Mouse (Mus musculus): ENCODE data around the gene Myom3. TPM values are rescaled to one million over a fixed set of nuclear protein-coding genes. Genes with fewer than 3 reads are reported as not detected.

Myom3 gene
- total RNA-seq, 4 experiments from 2014 or later, result 0.12 to 0.52 (median 0.22) TPM

DNA sequence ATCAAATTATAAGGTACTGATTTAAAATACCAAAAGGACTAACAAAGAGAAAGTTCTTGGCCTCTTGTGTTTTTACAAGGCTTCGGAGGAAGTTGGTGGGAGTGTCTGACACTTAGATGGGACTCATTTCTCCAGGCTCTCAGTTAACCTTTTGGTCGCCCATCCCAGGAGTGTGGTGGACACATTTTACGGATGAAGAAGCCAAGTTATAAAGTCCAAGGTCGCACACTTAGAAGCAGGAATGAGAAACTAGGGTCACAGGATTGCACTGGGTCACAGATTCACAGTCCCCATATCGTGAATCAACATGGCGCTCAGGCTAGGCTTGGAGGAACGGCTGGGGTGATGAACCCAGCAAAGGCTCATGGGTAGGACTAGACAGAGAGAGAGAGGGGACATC is 2.1 kb downstream of the Myom3 start:
- DNase-seq, result no peak

DNA sequence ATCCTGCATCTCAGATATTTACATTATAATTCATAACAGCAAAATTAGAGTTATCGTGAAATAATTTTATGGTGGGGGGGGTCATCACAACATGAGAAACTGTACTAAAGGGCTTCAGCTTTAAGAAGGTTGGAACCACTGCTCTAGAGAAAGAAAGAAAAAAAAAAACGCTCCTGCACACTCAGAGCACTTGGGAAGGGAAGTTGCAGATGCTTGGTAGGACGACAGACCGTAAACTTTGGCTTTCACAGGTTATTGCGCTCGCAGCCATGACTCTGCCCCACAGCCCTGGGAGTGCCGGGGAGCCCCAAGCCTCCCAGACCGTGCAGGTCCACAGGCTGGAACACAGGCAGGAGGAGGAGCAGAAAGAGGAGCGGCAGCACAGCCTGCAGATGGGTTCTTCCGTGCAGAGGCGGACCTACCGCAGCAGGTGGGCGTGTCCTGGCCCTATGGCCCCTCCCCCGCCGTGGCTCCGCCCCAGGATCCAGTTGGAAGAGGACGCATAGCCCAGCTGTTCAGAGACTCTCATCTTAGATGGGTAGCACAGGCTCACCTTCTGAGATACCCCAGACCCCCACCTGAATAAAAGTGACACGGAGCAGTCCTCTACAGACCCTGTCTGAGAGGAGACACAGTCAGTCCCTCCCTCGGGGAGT is 2.9 kb downstream of the Myom3 start:
- peak; percentile 50 for DNase-seq

- no peak for DNase-seq
Observed at GRCm38 (mm10) chr4:135764700-135765099, 5.2 kb downstream of the Myom3 start.

DNA sequence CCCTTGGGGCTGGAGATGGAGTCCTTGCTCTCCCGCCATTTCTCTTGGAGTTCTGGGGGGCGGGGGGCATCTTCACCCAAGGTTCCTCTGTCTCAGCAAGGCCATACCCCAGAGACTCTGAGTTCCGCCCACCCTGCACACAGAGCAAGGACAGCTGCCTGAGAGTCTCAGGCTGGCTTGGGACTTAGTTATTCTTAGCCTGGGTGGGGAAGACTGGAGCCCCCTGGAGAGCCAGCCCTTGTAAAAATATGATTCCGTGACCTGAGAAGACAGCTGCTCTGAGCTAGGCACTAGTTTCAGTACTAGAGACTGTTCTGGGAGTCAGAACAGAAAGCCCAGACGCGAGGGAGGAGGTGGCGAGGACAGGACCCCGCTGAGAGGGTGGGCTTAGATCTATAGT is 6.2 kb downstream of the Myom3 start:
- DNase-seq, result no peak

DNA sequence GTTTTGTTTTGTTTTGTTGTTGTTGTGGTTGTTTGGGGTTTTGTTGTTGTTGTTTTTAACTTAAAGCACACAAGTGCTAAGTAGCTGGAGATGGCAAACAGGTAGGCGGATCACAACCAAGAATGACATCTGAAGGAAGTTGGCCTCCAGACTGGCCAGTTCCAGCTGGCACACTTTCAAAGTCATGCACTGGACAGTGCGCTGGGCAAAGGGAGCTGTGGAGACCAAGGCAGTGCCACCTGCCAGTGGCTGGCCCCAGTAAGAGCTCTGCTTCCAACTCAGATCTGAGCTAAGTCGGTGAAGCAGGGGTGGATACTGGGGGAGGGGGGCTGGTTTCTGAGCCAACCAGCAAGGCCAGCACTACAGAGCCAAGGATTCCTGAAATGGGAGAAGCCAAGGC is 7.5 kb downstream of the Myom3 start:
- peak; percentile 29 for DNase-seq

DNA sequence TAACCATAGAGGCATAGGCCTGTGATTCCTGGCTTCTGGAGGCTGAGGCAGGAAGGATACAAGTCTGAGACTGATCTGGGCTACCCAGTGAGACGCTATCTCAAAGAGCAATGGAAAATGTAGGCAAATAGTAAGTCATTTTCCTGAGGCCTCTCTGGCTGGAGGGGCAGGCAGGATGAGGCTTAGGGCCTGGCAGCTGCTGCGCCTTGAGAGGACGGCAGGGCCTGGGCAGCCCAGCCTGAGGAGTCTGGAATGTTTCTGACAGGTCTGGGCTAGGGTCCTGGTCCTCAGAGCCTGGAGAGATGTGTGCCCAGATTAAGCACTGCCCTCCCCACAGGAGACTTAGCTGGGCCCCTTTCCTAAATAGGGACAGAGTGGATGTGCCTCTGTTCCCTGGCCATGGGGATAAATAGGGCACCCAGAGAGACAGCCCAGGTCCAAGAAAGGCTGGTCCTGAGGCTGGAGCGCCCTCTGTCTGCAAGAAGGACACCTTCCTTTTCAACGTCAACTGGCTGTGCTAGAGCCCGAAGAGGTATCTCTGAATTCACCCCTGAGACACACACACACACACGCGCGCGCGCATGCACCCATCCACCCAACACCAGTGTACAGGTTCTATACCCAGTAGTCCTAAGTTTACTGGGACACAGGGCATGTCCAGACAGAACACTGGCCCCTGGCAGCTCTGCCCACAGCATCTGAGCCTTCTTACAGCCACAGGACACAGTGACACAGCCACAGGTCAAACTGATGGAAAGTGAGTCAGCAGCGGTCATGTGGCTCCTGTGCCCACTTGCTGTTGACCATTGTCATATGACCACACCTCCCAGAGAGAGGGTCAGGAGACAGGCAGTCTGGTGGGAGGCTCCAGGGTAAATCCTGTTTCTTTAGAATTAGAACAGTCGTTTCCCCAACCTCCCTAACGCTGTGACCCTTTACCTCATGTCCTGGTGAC is 9.3 kb downstream of the Myom3 start:
- peak; percentile 19 for DNase-seq

DNA sequence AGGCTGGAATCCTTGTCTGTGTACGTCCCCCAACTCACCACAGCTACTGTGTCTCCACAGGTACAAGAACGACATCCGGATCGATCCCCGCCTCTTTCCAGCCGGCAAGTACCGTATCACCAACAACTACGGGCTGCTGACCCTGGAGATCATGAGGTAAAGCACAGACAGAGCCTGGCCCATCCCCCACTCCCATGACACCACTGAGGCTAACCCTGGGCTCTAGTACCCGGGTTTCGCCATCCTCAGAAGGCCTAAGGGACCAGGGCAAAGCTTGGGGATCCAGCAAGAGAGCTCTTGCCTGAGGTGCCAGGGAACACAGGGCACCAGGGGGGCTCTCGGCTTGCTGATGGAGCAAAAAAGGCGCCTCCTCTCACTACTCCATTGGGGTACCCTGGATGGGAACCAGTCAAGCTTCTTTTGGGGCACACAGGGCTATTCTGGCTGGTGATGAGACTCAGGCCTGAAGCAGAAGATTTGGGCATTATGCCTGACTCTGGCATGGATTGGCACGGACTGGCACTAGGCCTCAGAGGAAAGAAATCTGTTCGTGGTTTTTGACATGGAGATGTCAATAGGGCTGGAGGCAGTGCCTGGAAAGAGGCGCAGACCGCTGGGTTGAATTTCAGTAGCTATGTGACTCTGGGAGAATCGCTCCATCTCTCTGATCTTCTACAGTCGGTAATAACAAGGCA is 11.2 kb downstream of the Myom3 start:
- DNase-seq, result no peak

GRCm38 (mm10) chr4:135771592-135771991 is 12.1 kb downstream of the Myom3 start:
- no peak for DNase-seq

GRCm38 (mm10) chr4:135772671-135773070 is 13.2 kb downstream of the Myom3 start:
- no peak for DNase-seq

GRCm38 (mm10) chr4:135774496-135774895 is 15.0 kb downstream of the Myom3 start:
- no peak for DNase-seq

- no peak for DNase-seq
Observed at GRCm38 (mm10) chr4:135776850-135777249, 17.3 kb downstream of the Myom3 start.

- DNase-seq, result no peak
Observed at GRCm38 (mm10) chr4:135779661-135780060, 20.1 kb downstream of the Myom3 start.

GRCm38 (mm10) chr4:135780255-135780654 is 20.7 kb downstream of the Myom3 start:
- no peak for DNase-seq

- DNase-seq, result no peak
Observed at GRCm38 (mm10) chr4:135781304-135781703, 21.8 kb downstream of the Myom3 start.

DNA sequence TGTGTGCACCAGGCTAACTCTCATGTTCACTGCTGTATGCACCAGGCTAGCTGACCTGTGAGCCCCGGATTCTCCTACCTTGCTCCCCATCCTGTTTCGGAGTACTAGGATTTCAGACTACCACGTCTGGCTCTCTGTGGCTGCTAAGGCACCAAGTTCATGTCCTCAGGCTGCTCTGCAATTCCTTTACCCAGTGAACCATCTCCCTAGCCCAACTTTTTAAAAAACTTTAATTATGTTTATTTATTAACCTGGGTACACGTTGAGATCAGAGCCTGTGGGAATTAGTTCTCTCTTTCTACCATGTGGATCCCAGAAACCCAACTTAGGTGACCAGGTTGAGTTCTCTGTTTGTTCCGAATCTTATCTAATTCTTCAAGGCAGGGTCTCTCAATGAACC is 27.1 kb downstream of the Myom3 start:
- DNase-seq, result no peak

DNA sequence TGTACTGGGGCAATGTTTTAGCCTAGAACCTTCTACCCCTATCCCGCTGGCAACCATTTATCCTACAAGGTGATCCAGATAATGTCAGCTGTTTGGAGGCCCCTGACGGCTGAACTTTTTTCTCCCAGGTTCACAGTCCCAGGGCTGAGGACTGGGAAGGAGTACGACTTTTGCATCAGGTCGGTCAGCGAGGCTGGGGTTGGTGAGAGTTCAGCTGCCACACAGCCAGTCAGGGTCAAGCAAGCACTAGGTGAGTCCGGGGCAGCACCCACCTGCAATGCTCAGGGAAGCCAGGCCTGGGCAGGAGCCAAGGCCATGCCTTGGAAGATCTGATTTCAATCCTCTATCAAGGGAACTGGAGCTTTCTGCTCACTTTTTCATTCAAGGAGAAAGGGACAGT is 27.8 kb downstream of the Myom3 start:
- no peak for DNase-seq

DNA sequence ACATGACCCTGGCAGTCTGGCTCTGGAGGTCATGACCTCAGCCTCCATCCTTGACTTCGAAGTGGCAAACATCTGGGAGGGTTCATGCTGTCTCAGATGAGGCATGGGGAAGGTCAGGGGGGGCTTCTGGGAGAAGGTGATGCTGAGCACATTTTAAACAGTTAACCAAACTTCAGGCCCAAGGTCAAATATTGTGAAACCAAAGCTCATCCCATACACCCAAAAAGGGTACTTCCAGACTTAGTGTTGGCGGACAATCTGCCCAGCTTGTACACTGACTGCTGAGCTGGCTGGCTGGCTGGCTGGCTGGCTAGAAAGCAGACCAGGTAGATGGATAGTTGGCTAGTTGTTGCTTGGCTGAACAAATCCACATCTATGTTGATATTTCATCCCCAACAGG is 29.6 kb downstream of the Myom3 start:
- no peak for DNase-seq

DNA sequence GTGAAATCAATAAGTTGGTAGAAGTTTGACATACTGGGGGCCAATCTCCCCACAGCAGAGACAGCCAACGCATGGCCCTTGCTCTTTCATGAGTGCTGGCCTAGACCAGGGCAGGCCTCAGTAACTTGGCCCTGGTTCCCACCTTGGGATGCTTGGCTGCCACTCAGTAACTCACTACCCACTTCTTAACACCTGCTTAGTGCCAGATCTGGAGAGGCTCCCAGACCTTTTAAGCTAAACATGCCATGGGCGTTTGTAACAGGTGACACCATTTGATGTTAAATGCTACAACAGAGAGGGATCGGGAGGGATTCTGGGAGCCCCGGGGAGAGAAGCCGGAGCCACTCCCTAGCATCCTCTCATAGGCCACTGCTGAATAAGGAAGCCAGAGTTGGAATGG is 33.3 kb downstream of the Myom3 start:
- no peak for DNase-seq

- DNase-seq, result no peak
Observed at GRCm38 (mm10) chr4:135797931-135798330, 38.4 kb downstream of the Myom3 start.

- peak; percentile 83 for DNase-seq
Observed at GRCm38 (mm10) chr4:135801543-135801942, 42.0 kb downstream of the Myom3 start.

- DNase-seq, result no peak
Observed at GRCm38 (mm10) chr4:135803299-135803698, 43.8 kb downstream of the Myom3 start.

GRCm38 (mm10) chr4:135804169-135804568 is 44.7 kb downstream of the Myom3 start:
- no peak for DNase-seq

DNA sequence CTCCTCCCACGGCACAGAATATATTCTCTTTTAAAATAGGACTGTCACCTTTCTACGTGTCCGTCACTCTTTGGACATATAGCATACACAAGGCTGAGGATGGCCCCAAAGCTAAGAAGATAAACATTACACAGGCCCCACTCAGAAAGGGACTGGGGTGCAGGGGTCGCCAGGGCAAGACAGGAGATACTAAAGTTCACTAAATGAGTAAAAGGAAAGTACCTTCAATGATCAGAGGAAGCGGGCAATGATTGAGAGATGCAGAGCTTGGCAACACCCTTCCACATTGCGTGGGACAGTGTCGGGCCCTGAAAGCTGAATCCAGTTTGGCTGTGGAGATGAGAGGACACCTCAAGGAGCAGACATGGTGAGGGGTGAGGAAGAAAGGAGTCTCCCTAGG is 55.4 kb downstream of the Myom3 start:
- DNase-seq, result no peak
